Mouse (Mus musculus): Measurements from ENCODE around the gene Zfp11. TPM values are rescaled to one million over a fixed set of nuclear protein-coding genes. Genes with fewer than 3 reads are reported as not detected.

The Zfp11 gene
- 0.02 and 0.10 TPM in 2 replicates for polyA plus RNA-seq (2012)

GRCm38 (mm10) chr5:129670036-129670458 lies at the start of gene Zfp11:
Gene Zfp11 (minus strand): TSS chr5:129670099.

GRCm38 (mm10) chr5:129715326-129715861 lies 45.5 kb upstream of the Zfp11 start, which contains the start of gene Mrps17:
Gene Mrps17 (plus strand): TSS chr5:129715497.

GRCm38 (mm10) chr5:129708412-129708811 lies 38.5 kb upstream of the Zfp11 start, which contains the start of gene Sept14:
Gene Sept14 (minus strand): TSS chr5:129708512.

Other genes starting within 250 kb of the Zfp11 start
- 53.6 and 68.6 TPM in 2 replicates for gene Sfswap, start 168.9 kb downstream of the Zfp11 start, polyA plus RNA-seq (2012)
- 0.62 and 0.71 TPM in 2 replicates for gene Mmp17, start 85.9 kb downstream of the Zfp11 start, polyA plus RNA-seq (2012)
- gene Sept14, start 38.4 kb upstream of the Zfp11 start, polyA plus RNA-seq (2012), result not detected in 2 replicates
- 25.7 and 30.9 TPM in 2 replicates for gene Mrps17, start 45.4 kb upstream of the Zfp11 start, polyA plus RNA-seq (2012)
- gene Nipsnap2, start 55.0 kb upstream of the Zfp11 start, polyA plus RNA-seq (2012), result 24.9 and 27.0 TPM in 2 replicates
- gene Psph, start 117.3 kb upstream of the Zfp11 start, polyA plus RNA-seq (2012), result 26.1 and 32.4 TPM in 2 replicates
- gene Sumf2, start 176.9 kb upstream of the Zfp11 start, polyA plus RNA-seq (2012), result 25.6 and 26.9 TPM in 2 replicates
- gene Chchd2, start 217.4 kb upstream of the Zfp11 start, polyA plus RNA-seq (2012), result 504 and 509 TPM in 2 replicates
- gene Zbed5, start 225.6 kb upstream of the Zfp11 start, polyA plus RNA-seq (2012), result 1.6 and 2.7 TPM in 2 replicates
- 0.03 and 0.34 TPM in 2 replicates for gene Phkg1, start 228.4 kb upstream of the Zfp11 start, polyA plus RNA-seq (2012)
- gene Nupr1l, start 238.4 kb upstream of the Zfp11 start, polyA plus RNA-seq (2012), result 1.5 and 3.0 TPM in 2 replicates